Mouse (Mus musculus): ENCODE data around the gene Nus1.

Gene Nus1

DNA sequence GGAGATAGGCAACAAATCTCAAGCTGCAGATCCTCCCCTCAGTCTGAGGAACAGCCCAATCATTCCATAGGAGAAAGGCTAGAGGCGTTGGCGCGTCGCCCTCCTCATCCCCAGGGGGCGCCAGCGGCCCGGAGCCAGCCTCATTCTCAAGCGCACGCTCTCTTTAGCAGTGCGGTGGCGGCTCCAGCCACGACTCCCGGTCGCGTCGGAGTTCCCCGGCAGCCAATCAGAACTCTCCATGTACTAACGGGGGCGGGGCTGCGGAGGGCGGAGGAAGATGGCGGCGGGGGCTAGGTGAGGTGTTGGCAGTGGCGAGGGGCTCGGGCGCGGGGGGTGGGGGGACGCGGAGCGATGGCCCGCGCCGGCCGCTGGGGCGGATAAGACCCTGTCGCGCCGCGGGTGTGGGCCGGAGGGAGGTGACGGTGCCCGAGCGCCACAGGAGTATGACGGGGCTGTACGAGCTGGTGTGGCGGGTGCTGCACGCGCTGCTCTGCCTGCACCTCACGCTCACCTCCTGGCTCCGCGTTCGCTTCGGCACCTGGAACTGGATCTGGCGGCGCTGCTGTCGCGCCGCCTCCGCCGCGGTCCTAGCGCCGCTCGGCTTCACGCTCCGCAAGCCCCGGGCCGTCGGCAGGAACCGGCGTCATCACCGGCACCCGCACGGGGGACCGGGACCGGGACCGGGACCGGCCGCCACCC, at the start of gene Nus1:
TSS of gene Nus1 (plus strand) at position 249 of the 699 bp plus-strand sequence.
- in situ Hi-C loops (cut with MboI; ENCODE audit: low sequenced_read_pairs) = no loop called here

- in situ Hi-C loops (cut with MboI; ENCODE audit: low sequenced_read_pairs) = no loop called here
Measured at GRCm38 (mm10) chr10:52368376-52368775, 49.0 kb upstream of the Nus1 start.

DNA sequence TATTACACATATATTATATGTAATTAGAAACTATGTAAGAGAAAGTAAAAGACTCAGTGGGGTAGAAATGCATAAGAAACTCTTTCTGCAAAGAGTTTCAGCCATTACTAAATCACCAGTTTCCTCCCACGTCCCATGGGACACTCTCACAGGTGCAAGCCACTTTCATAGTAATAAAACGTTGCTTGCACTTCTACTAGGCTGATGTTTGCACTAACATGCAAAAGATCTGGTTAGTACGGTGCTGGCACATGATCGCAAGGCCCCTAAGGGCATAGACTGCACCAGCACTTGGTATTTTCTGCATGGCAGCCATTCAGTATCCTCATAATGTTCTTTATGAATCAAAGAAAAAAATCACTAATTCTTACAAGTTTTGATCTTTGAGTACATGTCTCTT, 43.5 kb upstream of the Nus1 start:
- in situ Hi-C loops (cut with MboI; ENCODE audit: low sequenced_read_pairs) = no loop called here

GRCm38 (mm10) chr10:52374651-52375050, 42.7 kb upstream of the Nus1 start:
- in situ Hi-C loops (cut with MboI; ENCODE audit: low sequenced_read_pairs) = no loop called here

DNA sequence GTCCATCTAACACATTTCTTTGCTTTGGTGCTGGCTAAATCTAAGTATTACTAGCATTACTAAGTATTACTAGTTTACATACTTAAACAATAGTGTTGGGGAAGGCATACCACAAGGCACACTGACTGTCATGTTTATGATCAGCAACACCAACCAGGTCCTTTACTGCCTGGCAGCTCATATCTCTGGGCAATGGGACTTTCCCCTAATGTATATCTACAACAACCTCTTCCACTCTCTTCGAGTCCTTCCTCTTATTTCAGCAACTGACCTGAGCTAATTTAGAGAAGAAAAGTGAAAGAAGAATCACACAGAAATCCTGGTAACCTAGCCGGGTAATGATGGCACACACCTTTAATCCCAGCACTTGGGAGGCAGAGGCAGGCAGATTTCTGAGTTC, 40.9 kb upstream of the Nus1 start:
- in situ Hi-C loops (cut with MboI; ENCODE audit: low sequenced_read_pairs) = no loop called here

DNA sequence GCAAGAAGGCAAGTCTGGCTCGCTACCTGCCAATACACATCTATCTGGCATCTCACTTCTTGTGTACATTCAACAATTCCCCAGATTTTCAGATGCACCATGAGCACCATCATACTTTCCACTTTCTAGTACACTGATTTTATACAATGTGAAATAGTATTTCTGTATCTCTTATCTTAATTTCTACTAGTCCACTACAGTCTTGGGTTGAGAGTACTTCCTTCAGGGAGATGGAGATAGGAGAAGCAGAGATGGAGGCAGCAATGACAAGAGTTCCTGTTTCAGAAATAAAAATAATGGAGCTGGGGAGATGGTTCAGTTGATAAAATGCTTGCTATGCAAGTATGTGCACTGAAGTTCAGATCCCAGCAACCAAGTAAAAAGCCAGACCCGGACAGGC, 39.5 kb upstream of the Nus1 start:
- in situ Hi-C loops (cut with MboI; ENCODE audit: low sequenced_read_pairs) = no loop called here

GRCm38 (mm10) chr10:52381321-52381801, 36.0 kb upstream of the Nus1 start:
- in situ Hi-C loops (cut with MboI; ENCODE audit: low sequenced_read_pairs) = no loop called here

DNA sequence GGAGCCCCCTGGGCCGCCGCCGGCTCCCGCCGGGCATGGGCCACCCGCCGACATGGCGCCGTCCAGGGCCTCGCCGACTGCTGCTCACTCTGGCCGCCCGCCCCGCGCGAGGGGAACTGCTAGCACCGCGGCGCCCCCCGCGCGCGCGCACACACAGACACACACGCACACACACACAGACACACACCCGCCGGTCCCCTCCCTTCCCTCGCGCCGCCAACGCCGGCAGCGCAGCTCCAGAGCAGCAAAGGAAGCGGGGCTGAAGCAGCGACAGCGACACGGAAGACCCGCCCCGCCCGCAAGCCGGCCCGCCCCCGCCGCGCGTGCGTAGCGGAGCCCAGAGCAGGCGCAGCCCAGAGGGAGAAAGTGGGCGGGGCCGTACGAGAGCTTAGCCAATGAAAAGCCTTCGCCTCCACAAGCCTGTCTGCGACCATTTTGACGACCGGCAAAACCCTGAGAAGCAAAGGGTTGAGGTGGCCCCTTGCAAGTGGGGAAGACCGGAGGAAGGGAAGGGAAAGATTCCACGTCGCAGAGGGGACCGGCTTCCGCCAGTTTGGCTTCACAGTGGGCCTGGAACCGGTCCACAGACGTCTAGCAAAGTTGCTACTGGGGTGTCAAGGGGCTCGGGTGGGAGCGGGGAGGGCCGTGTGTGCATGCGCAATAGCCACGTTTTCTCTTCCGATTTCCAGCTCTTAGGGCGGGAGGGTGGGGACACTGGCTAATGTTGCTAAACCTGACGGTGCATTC, 35.3 kb upstream of the Nus1 start, which contains the start of gene Gopc:
TSS of gene Gopc (minus strand) at position 280 of the 747 bp plus-strand sequence.
- in situ Hi-C loops (cut with MboI; ENCODE audit: low sequenced_read_pairs) = no loop called here

- in situ Hi-C loops (cut with MboI; ENCODE audit: low sequenced_read_pairs) = no loop called here
Measured at GRCm38 (mm10) chr10:52383022-52383421, 34.3 kb upstream of the Nus1 start.

DNA sequence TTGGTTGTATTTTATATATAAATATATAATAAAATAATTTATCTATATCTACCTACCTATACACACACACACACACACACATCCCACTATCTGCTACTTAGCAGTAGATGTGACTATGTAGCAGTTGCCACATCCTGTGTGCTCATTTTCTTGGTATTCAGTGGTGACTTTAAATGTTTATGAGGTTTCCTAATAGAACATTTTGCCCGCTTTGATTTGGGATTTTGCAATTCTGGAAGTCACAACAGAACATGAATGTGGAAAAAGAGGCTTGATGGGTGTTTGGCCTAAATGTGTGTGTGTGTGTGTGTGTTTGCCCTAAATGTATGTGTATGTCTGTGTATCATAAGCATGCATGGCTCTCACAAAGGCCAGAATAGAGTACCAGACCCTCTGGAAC, 33.8 kb upstream of the Nus1 start:
- in situ Hi-C loops (cut with MboI; ENCODE audit: low sequenced_read_pairs) = no loop called here

GRCm38 (mm10) chr10:52384823-52385610, 32.3 kb upstream of the Nus1 start:
- in situ Hi-C loops (cut with MboI; ENCODE audit: low sequenced_read_pairs) = loop anchor here (5.0 kb wide), 1 partner anchor 163 kb away; no protein-coding TSS in a partner anchor

- in situ Hi-C loops (cut with MboI; ENCODE audit: low sequenced_read_pairs) = loop anchor here (5.0 kb wide), 1 partner anchor 165 kb away; no protein-coding TSS in a partner anchor
Measured at GRCm38 (mm10) chr10:52387192-52387591, 30.2 kb upstream of the Nus1 start.

DNA sequence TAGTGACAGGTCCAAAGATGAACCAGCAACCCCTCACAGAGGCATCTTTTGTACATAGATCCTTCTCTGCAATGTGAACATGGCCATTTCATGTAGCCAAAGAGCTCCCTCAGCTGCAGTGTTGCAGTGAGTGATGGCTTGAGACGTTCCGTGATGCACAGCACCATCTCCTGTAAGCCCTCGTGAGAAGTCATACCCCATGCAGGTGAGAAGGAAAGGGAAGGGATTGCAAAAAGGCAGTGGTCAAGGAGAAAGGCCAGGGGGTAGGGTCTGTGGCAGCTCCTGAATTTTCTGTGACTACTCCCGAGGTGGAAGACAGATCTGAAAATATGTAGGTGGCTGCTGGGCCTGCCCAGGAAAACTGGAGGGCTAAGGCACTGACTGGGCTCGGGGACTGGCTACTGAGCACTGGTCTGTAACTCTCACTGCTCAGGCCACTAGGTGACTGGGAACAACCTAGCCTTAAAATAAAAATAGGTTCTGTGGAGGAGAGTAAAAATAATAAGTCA, 28.4 kb upstream of the Nus1 start, which contains the start of gene Nepn:
TSS of gene Nepn (plus strand) at position 51 of the 509 bp plus-strand sequence.
- in situ Hi-C loops (cut with MboI; ENCODE audit: low sequenced_read_pairs) = loop anchor here (5.0 kb wide), 1 partner anchor 167 kb away; no protein-coding TSS in a partner anchor

GRCm38 (mm10) chr10:52389438-52389837, 27.9 kb upstream of the Nus1 start:
- in situ Hi-C loops (cut with MboI; ENCODE audit: low sequenced_read_pairs) = loop anchor here (5.0 kb wide), 1 partner anchor 167 kb away; no protein-coding TSS in a partner anchor

- in situ Hi-C loops (cut with MboI; ENCODE audit: low sequenced_read_pairs) = no loop called here
Measured at GRCm38 (mm10) chr10:52391208-52391607, 26.1 kb upstream of the Nus1 start.

DNA sequence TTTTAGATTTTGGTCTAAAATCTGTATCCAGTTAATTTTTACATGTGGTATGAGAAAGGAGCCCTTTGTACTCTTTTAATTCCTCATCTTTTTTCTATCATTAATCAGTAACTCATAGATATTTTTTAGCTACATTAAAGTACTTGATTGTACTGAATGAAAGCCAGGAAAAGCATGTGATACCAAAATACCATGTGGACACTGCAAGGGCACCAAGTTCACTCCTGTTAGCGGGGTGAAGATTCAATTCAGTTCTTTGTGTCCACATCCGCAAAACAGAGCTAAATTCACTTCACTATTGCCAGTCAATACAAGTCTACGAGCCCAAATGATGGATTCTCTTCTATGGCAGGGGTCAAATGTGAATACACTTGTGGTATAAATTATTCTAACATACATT, 20.7 kb upstream of the Nus1 start:
- in situ Hi-C loops (cut with MboI; ENCODE audit: low sequenced_read_pairs) = no loop called here

DNA sequence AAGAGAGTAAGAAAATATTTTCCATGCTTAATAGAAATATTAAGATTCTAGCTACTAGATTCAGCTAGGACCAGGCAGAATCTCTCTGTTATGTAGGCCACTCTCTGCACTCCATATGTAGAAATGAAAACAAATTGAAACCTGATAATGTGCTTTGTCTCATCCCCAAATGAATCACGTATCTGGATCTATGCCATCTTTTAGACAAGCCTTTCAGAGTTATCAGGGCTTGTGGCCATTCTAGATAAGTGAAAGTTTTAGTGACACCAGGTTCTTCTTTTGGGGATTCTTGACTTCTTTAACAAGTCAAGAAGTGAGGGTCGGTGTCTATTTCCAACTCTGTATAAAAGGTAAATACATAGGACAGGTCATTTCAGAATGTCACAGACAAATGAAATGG, 18.6 kb upstream of the Nus1 start:
- in situ Hi-C loops (cut with MboI; ENCODE audit: low sequenced_read_pairs) = no loop called here

- in situ Hi-C loops (cut with MboI; ENCODE audit: low sequenced_read_pairs) = no loop called here
Measured at GRCm38 (mm10) chr10:52399722-52400121, 17.6 kb upstream of the Nus1 start.

DNA sequence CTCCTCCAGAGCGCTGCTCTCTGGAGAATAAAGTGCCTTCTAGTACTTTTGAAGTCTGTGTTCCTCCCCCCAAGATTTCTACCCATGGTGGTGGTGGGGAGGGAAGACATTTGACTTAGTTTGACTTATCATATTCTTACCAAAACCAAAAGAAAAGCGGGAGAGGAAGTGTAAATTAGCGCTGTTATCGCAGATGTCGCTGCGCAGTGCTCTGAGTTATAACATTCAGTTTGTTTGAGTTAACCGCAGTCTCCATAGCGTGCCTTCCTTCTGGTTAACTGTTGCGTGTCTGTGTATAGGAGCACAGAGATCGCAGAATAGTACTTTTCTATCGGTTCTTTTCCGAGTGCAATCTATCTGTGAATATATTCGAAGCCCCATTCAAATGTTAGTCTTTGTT, 12.2 kb upstream of the Nus1 start:
- in situ Hi-C loops (cut with MboI; ENCODE audit: low sequenced_read_pairs) = no loop called here

- in situ Hi-C loops (cut with MboI; ENCODE audit: low sequenced_read_pairs) = no loop called here
Measured at GRCm38 (mm10) chr10:52407526-52407925, 9.8 kb upstream of the Nus1 start.

DNA sequence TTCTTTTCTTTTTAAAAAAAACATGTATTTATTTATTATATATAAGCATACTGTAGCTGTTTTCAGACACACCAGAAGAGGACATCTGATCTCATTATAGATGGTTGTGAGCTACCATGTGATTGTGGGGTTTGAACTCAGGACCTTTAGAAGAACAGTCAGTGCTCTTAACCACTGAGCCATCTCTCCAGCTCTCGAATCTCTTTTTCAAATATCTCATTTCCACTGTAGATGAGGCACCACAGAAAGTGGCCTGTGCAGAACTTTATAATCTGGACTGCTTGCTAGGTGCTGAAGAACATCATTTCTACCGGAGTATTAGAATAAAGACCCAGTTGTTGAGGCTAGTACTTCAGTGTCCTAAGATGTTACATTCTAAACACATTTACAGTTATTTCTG, 2.3 kb upstream of the Nus1 start:
- in situ Hi-C loops (cut with MboI; ENCODE audit: low sequenced_read_pairs) = no loop called here

Data from CH12F3 (cell line).